In the genomic region with DNA sequence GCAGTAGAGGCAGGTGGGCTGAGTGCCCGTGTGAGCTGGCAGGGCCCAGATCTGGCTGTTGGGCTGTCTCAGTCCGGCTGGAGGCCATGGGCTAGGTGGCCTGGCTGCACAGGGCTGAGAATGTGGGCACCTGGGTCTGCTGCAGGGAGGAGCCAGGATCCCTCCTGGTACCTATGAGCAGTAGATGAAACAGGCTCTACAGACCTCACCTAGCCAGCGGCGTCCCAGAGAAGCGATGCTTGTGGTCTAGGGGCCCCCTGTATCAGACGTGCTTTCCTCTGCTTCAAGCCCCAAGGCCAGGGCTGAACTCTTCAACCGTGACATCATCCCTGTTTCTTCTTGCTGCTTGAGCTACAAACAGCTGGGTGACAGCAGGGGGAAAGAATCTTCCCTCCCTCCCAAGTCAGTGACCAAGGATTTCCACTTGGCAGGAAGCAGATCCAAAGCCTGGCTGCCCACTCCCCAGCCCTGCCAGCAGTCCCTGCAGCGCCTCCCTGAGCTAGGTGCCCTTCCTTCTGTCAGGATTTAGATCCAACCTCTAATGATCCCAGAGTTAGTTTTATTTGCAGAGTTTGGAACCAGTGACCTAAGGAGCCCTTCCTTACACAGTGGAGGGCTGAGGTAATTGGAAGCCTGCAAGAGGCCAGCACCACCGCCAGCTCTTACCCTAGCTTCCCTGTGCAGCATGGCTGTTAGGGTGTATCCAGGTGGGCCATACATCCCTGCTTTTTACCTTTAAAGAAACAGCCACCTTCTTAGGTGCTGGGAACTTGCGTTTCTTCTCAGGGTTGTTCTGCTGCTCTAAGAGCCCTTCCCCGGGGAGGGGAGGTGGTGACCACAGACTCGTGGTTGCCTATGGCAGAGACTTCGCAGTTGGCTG, we compare ENCODE assay signal across 8 mouse cellular contexts.
A peak's percentile ranks its signal among the peaks of the same experiment; 100 is the strongest.
DNase-seq lines count a peak whose midpoint lies in the region; ATAC-seq lines count a peak whose summit lies in the region.

No protein-coding gene starts in this region.

- ATAC-seq in inflammation-experienced regulatory T-cells, adult 6 months, result no peak

- peak; percentile 73 for DNase-seq in adrenal gland, adult 2 months
- no peak for DNase-seq in adrenal gland, postnatal 4 days (ENCODE audit: low spot score in 2 of 2)
- DNase-seq in MN1 (ENCODE audit: low spot score), result peak; percentile 20
- peak; percentile 52 to 61 for DNase-seq in gastrocnemius, postnatal 36 days
- DNase-seq in kidney, postnatal 14 days, result peak; percentile 52
- DNase-seq in right cerebral cortex, adult 18-20 months, result no peak
- no peak for DNase-seq in frontal cortex, adult 2 months (ENCODE audit: extremely low spot score in 1 of 2, low spot score in 1 of 2)

- intact Hi-C loops in gastrocnemius, postnatal 36 days (cut with DNase I), result no loop called here

Comparison
In these comparisons a context has a peak if more than half of its experiments do, and no peak if none do; other contexts are left out.
1. DNase-seq: peak in adrenal gland, adult 2 months (single experiment), MN1 (single experiment), gastrocnemius, postnatal 36 days (2 of 2) and kidney, postnatal 14 days (single experiment); none in adrenal gland, postnatal 4 days (0 of 2), right cerebral cortex, adult 18-20 months (single experiment) and frontal cortex, adult 2 months (0 of 2).